9 mouse cellular contexts compared by ENCODE assay signal in genomic region chr13:62854666-62855065, GRCm38 (mm10). TPM values are rescaled to one million over a fixed set of nuclear protein-coding genes. Genes with fewer than 3 reads are reported as not detected.
DNase-seq lines count a peak whose midpoint lies in the region; ATAC-seq and TF ChIP-seq lines count a peak whose summit lies in the region.
"Had no signal": no experiment of that assay in that cellular context is flagged by ENCODE, and none has a peak within 500 bp of the region (broad histone marks: within the 10 kb centered on the region; RNA-seq: fewer than 3 reads in every experiment).

No protein-coding gene starts in this region.

- no peaks in the 10 kb centered on the region for H3K27me3 ChIP-seq in heart, embryonic 14.5 days (ENCODE audit: control insufficient read depth, insufficient read depth, low read length)
- no peaks in the 10 kb centered on the region for H3K27me3 ChIP-seq in thymus, adult 2 months (ENCODE audit: control insufficient read depth, insufficient read depth, low read length)
- H3K27me3 ChIP-seq: embryonic facial prominence, embryonic 12.5 days had no signal

- ATAC-seq in heart, embryonic 14.5 days (ENCODE audit: insufficient number of reproducible peaks, insufficient read depth, low FRiP score, low read depth): no peak
- peak; percentile 35; the same call in 1 of the 2 replicates for ATAC-seq in neutrophil, adult 5-6 weeks (ENCODE audit: extremely low read depth, insufficient number of reproducible peaks, low FRiP score, poor library complexity, severe bottlenecking)

- H3K9me3 ChIP-seq in heart, embryonic 14.5 days (ENCODE audit: control insufficient read depth, low read length): no peaks in the 10 kb centered on the region
- H3K9me3 ChIP-seq: embryonic facial prominence, embryonic 12.5 days had no signal

- DNase-seq in 3T3-L1 (ENCODE audit: low read depth, low spot score): peak; percentile 82
- peak; percentile 64 to 93 for DNase-seq in adrenal gland, adult (ENCODE audit: inconsistent age in 2 of 2, low spot score in 1 of 2)
- DNase-seq in embryo, embryonic 11 days: peak; percentile 55
- DNase-seq in kidney, postnatal 25 days: peak; percentile 72 to 86
- peak; percentile 50 to 63 for DNase-seq in lung, adult 18-20 months
- peak; percentile 77 for DNase-seq in thymus, adult 2 months

- TF ChIP-seq CTCF in thymus, adult 2 months (IDR thresholded peaks at IDR 0.05; ENCODE audit: borderline replicate concordance, control insufficient read depth, extremely low read depth, insufficient read depth, low read length, poor library complexity): peak; percentile 86; the same call in 1 of the 2 replicates

- H3K9ac ChIP-seq in heart, embryonic 14.5 days (ENCODE audit: low read length): no peak overlapping the region
- H3K9ac ChIP-seq: embryonic facial prominence, embryonic 12.5 days had no signal

- H3K4me3 ChIP-seq in heart, embryonic 14.5 days (ENCODE audit: control insufficient read depth in 1 of 2, insufficient read depth in 1 of 2, low read depth in 1 of 2, low read length in 2 of 2): no peak overlapping the region
- no peak overlapping the region for H3K4me3 ChIP-seq in thymus, adult 2 months (ENCODE audit: control insufficient read depth, insufficient read depth, low read length)
- H3K4me3 ChIP-seq: embryonic facial prominence, embryonic 12.5 days had no signal

- H3K4me1 ChIP-seq in heart, embryonic 14.5 days (ENCODE audit: control insufficient read depth in 2 of 2, insufficient read depth in 2 of 2, low read length in 2 of 2): no peaks in the 10 kb centered on the region; a peak in 1 of 4 replicates
- H3K4me1 ChIP-seq in thymus, adult 2 months (replicated peaks; ENCODE audit: control insufficient read depth, insufficient read depth, low read length): peaks cover 2% of the 10 kb centered on the region

- 15% methylated on average over 15 of the region's 15 CpGs for WGBS in heart, embryonic 14.5 days
- WGBS in thymus, adult 2 months: 17% methylated on average over 15 of the region's 15 CpGs

- no peak overlapping the region for H3K27ac ChIP-seq in heart, embryonic 14.5 days (replicated peaks in 1 of 2; ENCODE audit: control insufficient read depth in 1 of 2, insufficient read depth in 1 of 2, low read depth in 2 of 2, low read length in 2 of 2)
- no peak overlapping the region for H3K27ac ChIP-seq in thymus, adult 2 months (ENCODE audit: control insufficient read depth, insufficient read depth, low read length)
- H3K27ac ChIP-seq: embryonic facial prominence, embryonic 12.5 days had no signal

- TF ChIP-seq POLR2A in thymus, adult 2 months (IDR thresholded peaks at IDR 0.05; ENCODE audit: control insufficient read depth, extremely low read depth, insufficient read depth, low read length, poor library complexity): no peak

- H3K4me2 ChIP-seq in heart, embryonic 14.5 days (ENCODE audit: low read length): peak overlapping the region; percentile 19
- H3K4me2 ChIP-seq: embryonic facial prominence, embryonic 12.5 days had no signal

- H3K36me3 ChIP-seq in heart, embryonic 14.5 days (ENCODE audit: control insufficient read depth, insufficient read depth, low read length): no peaks in the 10 kb centered on the region
- H3K36me3 ChIP-seq in thymus, adult 2 months (ENCODE audit: control insufficient read depth, insufficient read depth, low read length): no peaks in the 10 kb centered on the region
- H3K36me3 ChIP-seq: embryonic facial prominence, embryonic 12.5 days had no signal

RNA-seq across cellular contexts. Expression of gene Fbp2, which starts 3.6 kb away (rescaled TPM):
- polyA plus RNA-seq in heart, embryonic 14.5 days (2014; fragmentation: Nextera tagmentation; extraction: Ambion mirVana): 0.22 and 0.45 TPM in 2 replicates
- not detected in 2 replicates for total RNA-seq in neutrophil, adult 5-6 weeks (2017)
- polyA plus RNA-seq in thymus, adult 2 months (2012; rRNA removed): 0.69 and 1.0 TPM in 2 replicates

RNA-seq across cellular contexts. Expression of gene Fbp1, which starts 33.4 kb away (rescaled TPM):
- polyA plus RNA-seq in heart, embryonic 14.5 days (2014; fragmentation: Nextera tagmentation; extraction: Ambion mirVana): 0.35 TPM in 1 of 2 replicates, not detected in the other
- not detected in 2 replicates for total RNA-seq in neutrophil, adult 5-6 weeks (2017)
- polyA plus RNA-seq in thymus, adult 2 months (2012; rRNA removed): 2.3 and 4.6 TPM in 2 replicates
